Mouse (Mus musculus): ENCODE data around the gene Tead3. TPM values are rescaled to one million over a fixed set of nuclear protein-coding genes. Genes with fewer than 3 reads are reported as not detected.

The Tead3 gene
- polyA plus RNA-seq, 1 experiment from 2014 or later: 9.7 TPM

- no peak overlapping the region for H3K4me2 ChIP-seq (replicated peaks; ENCODE audit: low read depth, low read length)
- WGBS: 82% methylated on average over 20 of the region's 20 CpGs
- H3K9me3 ChIP-seq (ENCODE audit: low read length): no peaks in the 10 kb centered on the region
- no peaks in the 10 kb centered on the region for H3K27me3 ChIP-seq (replicated peaks; ENCODE audit: insufficient read depth, low read length)
- H3K27ac ChIP-seq (ENCODE audit: low read length): no peak overlapping the region
- DNase-seq (ENCODE audit: low spot score) (no peak), ATAC-seq (no peak)
- no peak overlapping the region for H3K4me3 ChIP-seq (ENCODE audit: low read depth, low read length)
- no peak overlapping the region for H3K9ac ChIP-seq (replicated peaks; ENCODE audit: low read depth)
- TF ChIP-seq EP300 (IDR thresholded peaks at IDR 0.05) (no peak), CTCF (IDR thresholded peaks at IDR 0.05) (no peak)
- H3K36me3 ChIP-seq (ENCODE audit: insufficient read depth, low read length): peaks cover 14% of the 10 kb centered on the region
- H3K4me1 ChIP-seq (ENCODE audit: insufficient read depth, low read depth, low read length): peaks cover 3% of the 10 kb centered on the region; the same call in 1 of the 2 replicates
Measured at GRCm38 (mm10) chr17:28315611-28316160, 34.9 kb downstream of the Tead3 start.

GRCm38 (mm10) chr17:28313880-28314225 lies 36.8 kb downstream of the Tead3 start:
- peak overlapping the region; percentile 76 for H3K9ac ChIP-seq (replicated peaks; ENCODE audit: low read depth)
- DNase-seq (ENCODE audit: low spot score) (peak; percentile 56), ATAC-seq (peak; percentile 33)
- H3K9me3 ChIP-seq (ENCODE audit: low read length): no peaks in the 10 kb centered on the region
- H3K27me3 ChIP-seq (replicated peaks; ENCODE audit: insufficient read depth, low read length): no peaks in the 10 kb centered on the region
- TF ChIP-seq CTCF (IDR thresholded peaks at IDR 0.05): no peak
- peaks cover 3% of the 10 kb centered on the region; the same call in 1 of the 2 replicates for H3K4me1 ChIP-seq (ENCODE audit: insufficient read depth, low read depth, low read length)
- H3K4me2 ChIP-seq (replicated peaks; ENCODE audit: low read depth, low read length): peak overlapping the region; percentile 92
- H3K27ac ChIP-seq (ENCODE audit: low read length): peak overlapping the region; percentile 96
- 2% methylated on average over 11 of the region's 11 CpGs for WGBS
- H3K36me3 ChIP-seq (ENCODE audit: insufficient read depth, low read length): peaks cover 14% of the 10 kb centered on the region
- H3K4me3 ChIP-seq (ENCODE audit: low read depth, low read length): peak overlapping the region; percentile 69

DNA sequence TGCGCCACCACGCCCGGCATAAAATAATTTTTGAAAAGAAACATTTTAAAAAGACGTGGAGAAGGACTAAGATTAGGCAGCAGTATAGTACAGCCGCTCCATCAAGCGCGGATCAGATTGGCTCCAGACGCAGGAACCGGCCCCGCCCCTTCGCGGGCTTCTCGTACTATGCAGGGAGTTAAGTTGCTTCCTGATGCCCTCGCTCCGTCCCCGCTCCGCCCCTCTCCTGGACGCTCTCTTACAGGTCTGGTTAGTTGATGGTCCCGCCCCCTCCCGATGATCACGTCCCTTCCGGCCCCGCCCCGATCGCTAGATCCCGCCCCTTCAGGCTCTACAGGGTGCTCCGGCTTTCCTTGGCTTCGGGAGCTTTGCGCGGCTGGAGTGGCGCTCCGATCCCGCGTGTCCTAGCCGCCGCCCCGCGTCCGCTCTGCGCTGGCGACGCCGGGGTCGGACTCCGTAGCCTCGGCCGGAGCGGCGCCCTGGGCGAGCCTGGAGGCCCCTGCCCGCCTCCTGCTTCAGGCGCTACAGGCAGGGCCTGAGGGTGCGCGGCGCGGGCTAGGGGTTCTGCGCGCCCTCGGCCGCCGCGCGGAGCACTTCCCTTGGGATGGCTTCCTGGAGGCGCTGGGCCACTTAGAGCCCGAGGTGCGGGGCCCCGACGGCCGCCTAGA lies 37.3 kb downstream of the Tead3 start, which contains the start of gene Fance:
Fance (plus strand) TSS at position 308 of the 668 bp plus-strand sequence.
- H3K4me3 ChIP-seq (ENCODE audit: low read depth, low read length): peak within 1 kb of the TSS; percentile 69
- DNase-seq (ENCODE audit: low spot score) (peak; percentile 100), ATAC-seq (peak; percentile 98)
- peak within 1 kb of the TSS; percentile 96 for H3K27ac ChIP-seq (ENCODE audit: low read length)
- WGBS: under 1% methylated on average over 56 of the region's 69 CpGs
- peak within 1 kb of the TSS; percentile 92 for H3K4me2 ChIP-seq (replicated peaks; ENCODE audit: low read depth, low read length)
- peaks cover 12% of the 10 kb centered on the region for H3K36me3 ChIP-seq (ENCODE audit: insufficient read depth, low read length)
- no peak for TF ChIP-seq EP300 (IDR thresholded peaks at IDR 0.05)
- peak; percentile 10; the same call in 1 of the 2 replicates for TF ChIP-seq CTCF (IDR thresholded peaks at IDR 0.05)
- H3K27me3 ChIP-seq (replicated peaks; ENCODE audit: insufficient read depth, low read length): no peaks in the 10 kb centered on the region
- H3K4me1 ChIP-seq (ENCODE audit: insufficient read depth, low read depth, low read length): peaks cover 3% of the 10 kb centered on the region
- no peaks in the 10 kb centered on the region for H3K9me3 ChIP-seq (ENCODE audit: low read length)
- H3K9ac ChIP-seq (replicated peaks; ENCODE audit: low read depth): peak within 1 kb of the TSS; percentile 76

GRCm38 (mm10) chr17:28312232-28313211 lies 38.1 kb downstream of the Tead3 start:
- ATAC-seq (peak; percentile 1; the same call in 1 of the 2 replicates), DNase-seq (ENCODE audit: low spot score) (peak; percentile 49)
- no peak for TF ChIP-seq EP300 (IDR thresholded peaks at IDR 0.05)
- peak; percentile 48 for TF ChIP-seq CTCF (IDR thresholded peaks at IDR 0.05)
- H3K9me3 ChIP-seq (ENCODE audit: low read length): no peaks in the 10 kb centered on the region
- peaks cover 8% of the 10 kb centered on the region for H3K36me3 ChIP-seq (ENCODE audit: insufficient read depth, low read length)
- H3K27ac ChIP-seq (ENCODE audit: low read length): peak overlapping the region; percentile 57
- H3K4me2 ChIP-seq (replicated peaks; ENCODE audit: low read depth, low read length): peak overlapping the region; percentile 92
- H3K27me3 ChIP-seq (replicated peaks; ENCODE audit: insufficient read depth, low read length): no peaks in the 10 kb centered on the region
- H3K4me1 ChIP-seq (ENCODE audit: insufficient read depth, low read depth, low read length): peaks cover 3% of the 10 kb centered on the region
- WGBS: 22% methylated on average over 17 of the region's 17 CpGs
- no peak overlapping the region for H3K9ac ChIP-seq (replicated peaks; ENCODE audit: low read depth)
- H3K4me3 ChIP-seq (ENCODE audit: low read depth, low read length): peak overlapping the region; percentile 69; the same call in 1 of the 2 replicates

DNA sequence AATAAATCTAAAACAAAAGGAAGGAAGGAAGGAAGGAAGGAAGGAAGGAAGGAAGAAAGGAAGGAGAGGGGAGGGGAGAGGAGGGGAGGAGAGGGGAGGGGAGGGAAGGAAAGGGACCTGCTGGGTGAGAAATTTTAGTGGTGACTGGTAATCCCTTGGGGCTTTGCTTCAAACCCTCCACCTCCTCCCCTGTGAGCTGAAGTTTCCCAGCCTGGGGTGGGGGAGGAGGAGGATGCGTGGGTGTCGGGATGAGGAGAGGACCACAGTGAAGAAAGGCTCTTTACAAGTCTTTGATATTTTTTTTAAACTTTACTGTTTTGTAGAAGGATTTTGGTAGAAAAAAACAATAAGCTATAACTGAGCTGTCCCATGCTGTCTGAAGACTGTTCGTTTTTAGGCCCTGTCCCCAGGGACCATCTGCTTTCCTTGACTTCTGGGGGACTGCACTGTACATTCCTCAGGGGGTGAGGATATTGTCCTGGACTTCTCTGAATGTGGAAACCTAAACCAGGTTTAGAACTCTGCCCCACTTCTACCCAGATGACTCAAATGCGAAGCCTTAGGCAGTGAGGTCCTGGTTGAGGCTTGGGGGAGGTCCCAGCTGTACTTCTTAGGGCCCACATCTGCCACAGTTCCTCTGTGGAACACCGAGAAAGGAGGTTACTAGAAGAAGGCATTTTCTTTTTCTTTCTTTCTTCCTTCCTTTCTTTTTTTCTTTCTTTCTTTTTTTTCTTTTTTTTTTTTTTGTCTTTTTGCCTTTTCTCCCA lies 39.1 kb downstream of the Tead3 start:
- Histone ChIP-seq H3K4me3 (ENCODE audit: low read depth, low read length) (no peak overlapping the region), H3K9me3 (ENCODE audit: low read length) (no peaks in the 10 kb centered on the region), H3K9ac (replicated peaks; ENCODE audit: low read depth) (no peak overlapping the region), H3K4me1 (ENCODE audit: insufficient read depth, low read depth, low read length) (peaks cover 3% of the 10 kb centered on the region), H3K36me3 (ENCODE audit: insufficient read depth, low read length) (no peaks in the 10 kb centered on the region), H3K4me2 (replicated peaks; ENCODE audit: low read depth, low read length) (no peak overlapping the region), H3K27me3 (replicated peaks; ENCODE audit: insufficient read depth, low read length) (no peaks in the 10 kb centered on the region), H3K27ac (ENCODE audit: low read length) (no peak overlapping the region)
- TF ChIP-seq EP300 (IDR thresholded peaks at IDR 0.05) (no peak), CTCF (IDR thresholded peaks at IDR 0.05) (no peak)
- ATAC-seq: no peak
- 74% methylated on average over 5 of the region's 5 CpGs for WGBS
- DNase-seq (ENCODE audit: low spot score): no peak

Measured in lung, postnatal 0 days (tissue).